24 mouse cellular contexts compared by ENCODE assay signal in genomic region chr17:87227878-87228277, GRCm38 (mm10).
"Had no signal": no experiment of that assay in that cellular context is flagged by ENCODE, and none has a peak within 500 bp of the region (broad histone marks: within the 10 kb centered on the region; RNA-seq: fewer than 3 reads in every experiment).

No protein-coding gene starts in this region.

- H3K27me3 ChIP-seq: heart, embryonic 13.5 days; heart, embryonic 15.5 days; hindbrain, embryonic 13.5 days; hindbrain, embryonic 15.5 days; kidney, embryonic 15.5 days had no signal

- H3K9me3 ChIP-seq: heart, embryonic 15.5 days; hindbrain, embryonic 13.5 days; hindbrain, embryonic 15.5 days; kidney, embryonic 15.5 days; limb, embryonic 10.5 days had no signal

- ATAC-seq: hindbrain, postnatal 0 days; intestine, embryonic 16.5 days had no signal

- H3K4me2 ChIP-seq: heart, embryonic 13.5 days; heart, embryonic 15.5 days; hindbrain, embryonic 13.5 days; hindbrain, embryonic 15.5 days; kidney, embryonic 15.5 days; limb, embryonic 12.5 days; liver, embryonic 11.5 days had no signal

- H3K4me1 ChIP-seq: hindbrain, embryonic 13.5 days; hindbrain, embryonic 15.5 days had no signal

- H3K9ac ChIP-seq: heart, embryonic 13.5 days; heart, embryonic 15.5 days; hindbrain, embryonic 13.5 days; hindbrain, embryonic 15.5 days; kidney, embryonic 15.5 days; limb, embryonic 12.5 days had no signal

- H3K4me3 ChIP-seq: gastrocnemius, adult 2 months; heart, embryonic 10.5 days; heart, embryonic 13.5 days; heart, embryonic 15.5 days; hindbrain, embryonic 13.5 days; hindbrain, embryonic 15.5 days; kidney, embryonic 15.5 days; left cerebral cortex, adult 2 months; limb, embryonic 10.5 days; limb, embryonic 12.5 days had no signal

- H3K27ac ChIP-seq: gastrocnemius, adult 2 months; heart, embryonic 10.5 days; heart, embryonic 13.5 days; heart, embryonic 15.5 days; hindbrain, embryonic 13.5 days; hindbrain, embryonic 15.5 days; hindbrain, postnatal 0 days; kidney, embryonic 15.5 days; kidney, postnatal 0 days; left cerebral cortex, adult 2 months; limb, embryonic 10.5 days; limb, embryonic 12.5 days had no signal

- DNase-seq: gastrocnemius, adult 2 months; gastrocnemius, postnatal 10 days; gastrocnemius, postnatal 25 days; heart, adult 18-20 months; heart, postnatal 14 days; heart, postnatal 36 days; kidney, adult 9 months; kidney, postnatal 14 days; kidney, postnatal 36 days; layer of hippocampus, adult 9-11 months; liver had no signal

- H3K36me3 ChIP-seq: heart, embryonic 10.5 days; heart, embryonic 13.5 days; heart, embryonic 15.5 days; hindbrain, embryonic 13.5 days; hindbrain, embryonic 15.5 days; kidney, embryonic 15.5 days; limb, embryonic 10.5 days; limb, embryonic 12.5 days had no signal
